Mouse (Mus musculus): Measurements from ENCODE around the gene Cyp2f2. TPM values are rescaled to one million over a fixed set of nuclear protein-coding genes. Genes with fewer than 3 reads are reported as not detected.

Cyp2f2 gene
- polyA plus RNA-seq, 1 experiment from 2014 or later = not detected

GRCm38 (mm10) chr7:27130521-27131370, 11.0 kb downstream of the Cyp2f2 start:
- 88% methylated on average over 22 of the region's 22 CpGs for WGBS (ENCODE audit: missing documents)
- Histone ChIP-seq H3K79me2 (ENCODE audit: inconsistent target) (no peaks in the 10 kb centered on the region), H3K36me3 (ENCODE audit: inconsistent target) (no peaks in the 10 kb centered on the region), H3K4me3 (ENCODE audit: inconsistent target) (no peak overlapping the region), H3K27ac (no peak overlapping the region)

DNA sequence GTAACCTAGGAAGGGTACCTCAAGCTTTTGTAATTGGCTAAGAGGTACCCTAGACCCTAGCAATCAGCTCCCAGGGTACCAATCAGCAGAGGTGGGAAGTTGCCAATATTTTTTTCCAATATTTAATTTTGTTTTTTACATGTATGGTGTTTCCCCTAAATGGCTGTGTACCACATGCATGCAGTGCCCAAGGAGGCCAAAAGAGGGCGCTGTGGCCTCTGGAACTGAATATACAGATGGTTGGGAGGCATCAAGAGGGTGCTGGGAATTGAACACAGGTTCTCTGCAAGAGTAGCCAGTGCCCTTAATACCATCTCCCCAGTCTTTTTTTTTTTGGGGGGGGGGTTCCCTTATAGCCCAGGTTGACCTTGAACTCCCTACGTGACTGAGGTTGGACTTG, 11.7 kb downstream of the Cyp2f2 start:
- H3K79me2 ChIP-seq (ENCODE audit: inconsistent target) = no peaks in the 10 kb centered on the region
- H3K36me3 ChIP-seq (ENCODE audit: inconsistent target) = no peaks in the 10 kb centered on the region
- no peak overlapping the region for H3K27ac ChIP-seq
- no peak overlapping the region for H3K4me3 ChIP-seq (ENCODE audit: inconsistent target)
- 65% methylated on average over 2 of the region's 2 CpGs for WGBS (ENCODE audit: missing documents)

DNA sequence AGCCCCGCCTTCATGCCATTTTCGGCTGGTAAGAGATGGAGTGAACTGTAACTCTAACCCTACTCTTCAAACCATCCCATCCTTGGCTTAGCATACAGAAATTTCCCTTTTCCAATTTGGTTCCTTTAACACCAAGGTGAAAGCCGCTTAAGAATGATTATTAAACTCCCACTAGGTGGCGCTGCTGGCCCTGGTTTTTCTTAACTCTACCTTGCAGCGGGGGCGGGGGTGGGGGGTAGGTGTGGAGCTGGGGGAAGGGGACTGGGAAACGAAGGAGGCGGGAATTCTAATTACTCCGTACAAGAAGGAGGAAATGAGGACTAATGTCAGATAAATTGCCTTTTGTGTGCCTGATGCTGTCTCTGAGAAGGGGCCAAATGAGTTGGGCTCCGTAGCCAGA, 12.9 kb downstream of the Cyp2f2 start:
- no peak overlapping the region for H3K4me3 ChIP-seq (ENCODE audit: inconsistent target)
- WGBS (ENCODE audit: missing documents) = 13% methylated on average over 10 of the region's 10 CpGs
- H3K79me2 ChIP-seq (ENCODE audit: inconsistent target) = no peaks in the 10 kb centered on the region
- no peaks in the 10 kb centered on the region for H3K36me3 ChIP-seq (ENCODE audit: inconsistent target)
- no peak overlapping the region for H3K27ac ChIP-seq

DNA sequence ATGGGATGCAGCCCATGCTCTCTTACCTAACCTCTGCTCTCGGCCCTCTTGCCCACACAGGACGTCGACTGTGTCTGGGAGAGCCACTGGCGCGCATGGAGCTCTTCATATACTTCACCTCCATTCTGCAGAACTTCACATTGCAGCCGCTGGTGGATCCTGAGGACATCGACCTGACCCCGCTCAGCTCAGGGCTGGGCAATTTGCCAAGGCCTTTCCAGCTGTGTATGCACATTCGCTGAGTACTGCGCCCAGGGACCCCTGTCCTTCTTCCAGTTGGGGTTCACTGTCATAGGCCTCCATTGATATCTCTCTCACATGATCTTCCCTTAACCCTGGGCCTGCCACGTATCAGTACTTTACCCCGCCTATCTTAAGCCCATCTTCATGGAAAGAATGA, 13.4 kb downstream of the Cyp2f2 start:
- no peak overlapping the region for H3K27ac ChIP-seq
- no peak overlapping the region for H3K4me3 ChIP-seq (ENCODE audit: inconsistent target)
- no peaks in the 10 kb centered on the region for H3K36me3 ChIP-seq (ENCODE audit: inconsistent target)
- 78% methylated on average over 12 of the region's 12 CpGs for WGBS (ENCODE audit: missing documents)
- H3K79me2 ChIP-seq (ENCODE audit: inconsistent target) = no peaks in the 10 kb centered on the region

DNA sequence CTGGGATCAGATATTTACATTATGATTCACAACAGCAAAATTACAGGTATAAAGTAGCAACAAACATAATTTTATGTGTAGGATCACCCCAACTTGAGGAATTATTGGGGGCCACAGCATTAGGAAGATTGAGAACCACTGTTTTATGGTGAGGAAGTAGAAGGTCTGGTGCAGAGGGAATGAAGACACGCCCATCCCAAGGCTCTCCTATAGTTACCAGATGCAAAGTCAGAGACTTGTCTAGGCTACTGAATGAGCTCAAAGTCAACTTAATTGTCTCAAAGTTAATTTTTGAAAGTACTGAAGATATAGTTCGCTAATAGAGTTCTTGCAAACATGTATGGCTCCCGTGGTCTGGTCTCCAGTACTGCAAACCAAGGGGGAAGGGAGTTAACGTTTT, 14.0 kb downstream of the Cyp2f2 start:
- WGBS (ENCODE audit: missing documents) = 78% methylated on average over 4 of the region's 4 CpGs
- H3K36me3 ChIP-seq (ENCODE audit: inconsistent target) = no peaks in the 10 kb centered on the region
- no peak overlapping the region for H3K4me3 ChIP-seq (ENCODE audit: inconsistent target)
- H3K27ac ChIP-seq = no peak overlapping the region
- H3K79me2 ChIP-seq (ENCODE audit: inconsistent target) = no peaks in the 10 kb centered on the region

GRCm38 (mm10) chr7:27136410-27136996, 16.8 kb downstream of the Cyp2f2 start:
- H3K79me2 ChIP-seq (ENCODE audit: inconsistent target) = no peaks in the 10 kb centered on the region
- H3K4me3 ChIP-seq (ENCODE audit: inconsistent target) = no peak overlapping the region
- H3K27ac ChIP-seq = no peak overlapping the region
- 65% methylated on average over 8 of the region's 8 CpGs for WGBS (ENCODE audit: missing documents)
- H3K36me3 ChIP-seq (ENCODE audit: inconsistent target) = no peaks in the 10 kb centered on the region

GRCm38 (mm10) chr7:27153205-27153764, 33.6 kb downstream of the Cyp2f2 start, which contains the start of gene Cyp2t4:
Gene Cyp2t4, plus strand, starts transcription at chr7:27153714.
- Histone ChIP-seq H3K79me2 (ENCODE audit: inconsistent target) (no peaks in the 10 kb centered on the region), H3K36me3 (ENCODE audit: inconsistent target) (peaks cover 8% of the 10 kb centered on the region), H3K4me3 (ENCODE audit: inconsistent target) (no peak within 1 kb of the TSS), H3K27ac (no peak within 1 kb of the TSS)
- WGBS (ENCODE audit: missing documents) = 72% methylated on average over 7 of the region's 10 CpGs

DNA sequence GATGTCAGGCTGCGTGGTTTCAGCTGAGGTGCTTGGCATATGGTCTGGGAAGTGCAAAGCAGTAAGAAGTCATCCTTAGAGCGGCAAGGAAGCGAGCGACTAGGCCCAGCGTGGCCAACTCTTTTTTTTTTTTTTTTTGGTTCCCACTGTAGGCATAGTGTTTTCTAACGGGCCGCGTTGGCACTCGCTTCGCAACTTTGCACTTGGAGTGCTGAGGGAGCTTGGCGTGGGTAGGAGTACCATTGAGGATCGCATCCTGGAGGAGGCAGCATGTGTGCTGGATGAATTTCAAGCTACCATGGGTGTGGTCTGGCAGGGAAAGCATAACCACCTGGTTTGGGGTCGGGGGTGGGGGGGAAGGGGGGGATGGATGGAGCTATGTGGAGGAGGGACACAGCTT, 36.3 kb downstream of the Cyp2f2 start:
- Histone ChIP-seq H3K79me2 (ENCODE audit: inconsistent target) (peaks cover 6% of the 10 kb centered on the region; the same call in 1 of the 2 replicates), H3K36me3 (ENCODE audit: inconsistent target) (peaks cover 22% of the 10 kb centered on the region)
- 90% methylated on average over 12 of the region's 13 CpGs for WGBS (ENCODE audit: missing documents)

GRCm38 (mm10) chr7:27158171-27158570, 38.5 kb downstream of the Cyp2f2 start:
- H3K4me3 ChIP-seq (ENCODE audit: inconsistent target) = no peak overlapping the region
- peaks cover 22% of the 10 kb centered on the region for H3K36me3 ChIP-seq (ENCODE audit: inconsistent target)
- H3K79me2 ChIP-seq (ENCODE audit: inconsistent target) = peaks cover 28% of the 10 kb centered on the region; the same call in 1 of the 2 replicates
- over 99% methylated on average over 8 of the region's 9 CpGs for WGBS (ENCODE audit: missing documents)
- H3K27ac ChIP-seq = no peak overlapping the region

More for the DNA sequence above, 36.3 kb downstream of the Cyp2f2 start:
- H3K4me3 ChIP-seq (ENCODE audit: inconsistent target) = no peak overlapping the region
- H3K27ac ChIP-seq = no peak overlapping the region

GRCm38 (mm10) chr7:27159256-27159655, 39.5 kb downstream of the Cyp2f2 start:
- Histone ChIP-seq H3K79me2 (ENCODE audit: inconsistent target) (peaks cover 39% of the 10 kb centered on the region), H3K4me3 (ENCODE audit: inconsistent target) (no peak overlapping the region), H3K36me3 (ENCODE audit: inconsistent target) (peaks cover 22% of the 10 kb centered on the region), H3K27ac (no peak overlapping the region)
- 98% methylated on average over 5 of the region's 6 CpGs for whole genome bisulfite sequencing (ENCODE audit: missing documents)

GRCm38 (mm10) chr7:27159882-27160281, 40.2 kb downstream of the Cyp2f2 start:
- Histone ChIP-seq H3K27ac (no peak overlapping the region), H3K4me3 (ENCODE audit: inconsistent target) (no peak overlapping the region), H3K79me2 (ENCODE audit: inconsistent target) (peaks cover 45% of the 10 kb centered on the region), H3K36me3 (ENCODE audit: inconsistent target) (peaks cover 22% of the 10 kb centered on the region)
- 16% methylated on average over 8 of the region's 8 CpGs for whole genome bisulfite sequencing (ENCODE audit: missing documents)

DNA sequence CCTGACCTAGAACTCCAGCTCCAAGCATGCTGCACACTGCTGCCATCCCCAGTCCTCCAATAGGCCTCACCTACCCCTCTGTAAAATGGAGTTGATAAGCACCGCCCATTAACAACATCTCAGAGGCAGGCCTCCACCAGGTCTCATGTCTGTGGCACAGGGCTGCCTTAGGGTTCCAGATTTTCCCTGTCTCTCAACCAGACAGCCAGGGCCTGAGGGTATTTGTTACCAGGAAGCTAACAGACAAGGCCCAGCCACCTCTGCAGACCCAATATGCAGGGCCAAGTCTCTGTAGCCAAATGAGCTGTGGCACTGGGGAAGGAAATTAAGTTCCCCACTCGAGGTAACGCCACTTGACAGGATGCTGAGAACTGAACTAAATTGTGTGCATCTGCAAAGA, 41.2 kb downstream of the Cyp2f2 start:
- Histone ChIP-seq H3K79me2 (ENCODE audit: inconsistent target) (peaks cover 56% of the 10 kb centered on the region), H3K27ac (no peak overlapping the region), H3K36me3 (ENCODE audit: inconsistent target) (peaks cover 22% of the 10 kb centered on the region), H3K4me3 (ENCODE audit: inconsistent target) (no peak overlapping the region)
- 72% methylated on average over 3 of the region's 3 CpGs for WGBS (ENCODE audit: missing documents)

GRCm38 (mm10) chr7:27161744-27162143, 42.0 kb downstream of the Cyp2f2 start:
- Histone ChIP-seq H3K79me2 (ENCODE audit: inconsistent target) (peaks cover 58% of the 10 kb centered on the region), H3K27ac (no peak overlapping the region), H3K36me3 (ENCODE audit: inconsistent target) (peaks cover 22% of the 10 kb centered on the region), H3K4me3 (ENCODE audit: inconsistent target) (no peak overlapping the region)
- 86% methylated on average over 4 of the region's 4 CpGs for WGBS (ENCODE audit: missing documents)

- H3K36me3 ChIP-seq (ENCODE audit: inconsistent target) = peaks cover 18% of the 10 kb centered on the region
Observed at GRCm38 (mm10) chr7:27162780-27163449, 43.2 kb downstream of the Cyp2f2 start.

DNA sequence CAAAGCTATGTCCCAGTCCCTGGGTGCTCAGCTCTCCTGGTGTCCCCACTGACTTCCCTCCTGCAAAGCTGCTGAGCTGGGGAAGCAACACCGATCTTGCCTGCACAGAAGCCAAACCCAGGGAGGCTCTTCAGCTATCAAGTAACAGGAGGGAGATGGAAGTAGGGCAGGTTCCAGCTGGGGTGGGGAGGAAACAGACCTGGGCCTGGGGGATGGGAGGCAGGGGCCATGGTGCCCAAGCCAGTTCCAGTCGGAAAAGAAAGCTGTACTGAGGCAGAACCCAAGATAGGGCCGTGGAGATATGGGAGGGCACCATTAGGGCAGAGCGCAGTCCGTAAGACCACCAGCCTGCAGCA, 43.7 kb downstream of the Cyp2f2 start:
- H3K79me2 ChIP-seq (ENCODE audit: inconsistent target) = peaks cover 58% of the 10 kb centered on the region
- H3K27ac ChIP-seq = no peak overlapping the region
- no peak overlapping the region for H3K4me3 ChIP-seq (ENCODE audit: inconsistent target)
- WGBS (ENCODE audit: missing documents) = 84% methylated on average over 5 of the region's 5 CpGs
- H3K36me3 ChIP-seq (ENCODE audit: inconsistent target) = peaks cover 12% of the 10 kb centered on the region

More at GRCm38 (mm10) chr7:27162780-27163449, 43.2 kb downstream of the Cyp2f2 start:
- Histone ChIP-seq H3K79me2 (ENCODE audit: inconsistent target) (peaks cover 58% of the 10 kb centered on the region), H3K27ac (no peak overlapping the region), H3K4me3 (ENCODE audit: inconsistent target) (no peak overlapping the region)
- 92% methylated on average over 5 of the region's 5 CpGs for WGBS (ENCODE audit: missing documents)

Data from macrophage (primary cell).